Mouse (Mus musculus) hindbrain, postnatal 0 days (tissue): ENCODE measurements around the gene Alg9. TPM values are rescaled to one million over a fixed set of nuclear protein-coding genes. Genes with fewer than 3 reads are reported as not detected.

ENCODE experiments used
- ATAC-seq: fragments of 200-750 bp; cut with Nextera tagmentation; 2 replicates; pipeline ENCODE4 v1.8.0; 2017; ENCODE audit warnings: mild to moderate bottlenecking, moderate TSS enrichment, moderate library complexity
- DNase-seq: peaks from one replicate; pipeline ENCODE4 v3.0.0-alpha.2; 2015; ENCODE audit warnings: low spot score
- H3K27ac ChIP-seq: fragments of 300-500 bp; sonication (generic); 2 replicates; pipeline ENCODE4 v1.5.1; 2014; ENCODE audit warnings: mild to moderate bottlenecking
- H3K27me3 ChIP-seq: fragments of 300-500 bp; sonication (generic); 2 replicates; pipeline ENCODE4 v1.6.1; 2014; ENCODE audit warnings: low read length, mixed read lengths; ENCODE audit not compliant: insufficient read depth
- H3K36me3 ChIP-seq: fragments of 300-500 bp; sonication (generic); 2 replicates; pipeline ENCODE4 v1.6.1; 2014; ENCODE audit warnings: low read length, mixed read lengths; ENCODE audit not compliant: insufficient read depth
- H3K4me1 ChIP-seq: fragments of 300-500 bp; sonication (generic); 2 replicates; pipeline ENCODE4 v1.6.1; 2014; ENCODE audit warnings: antibody characterized with exemption, low read length, mixed read lengths; ENCODE audit not compliant: insufficient read depth
- H3K4me2 ChIP-seq: fragments of 300-500 bp; sonication (generic); 2 replicates; pipeline ENCODE4 v1.6.1; 2014; ENCODE audit warnings: low read depth, mild to moderate bottlenecking, low read length, moderate library complexity, mixed read lengths
- H3K4me3 ChIP-seq: fragments of 300-500 bp; sonication (generic); 2 replicates; pipeline ENCODE4 v1.5.1; 2014; ENCODE audit warnings: low read length
- H3K9ac ChIP-seq: fragments of 300-500 bp; sonication (generic); replicated peaks from 2 replicates; pipeline ENCODE4 v1.6.1; 2014; ENCODE audit warnings: mild to moderate bottlenecking, low read length, moderate library complexity, mixed read lengths
- H3K9me3 ChIP-seq: fragments of 300-500 bp; sonication (generic); 2 replicates; pipeline ENCODE4 v1.6.1; 2016; ENCODE audit warnings: low read length, mixed read lengths
- CTCF ChIP-seq: IDR thresholded peaks from 2 replicates; pipeline ENCODE4 v1.5.1; 2016; ENCODE audit warnings: antibody characterized with exemption, control low read depth, low read depth
- WGBS: fragments of 180-500 bp; shearing (Covaris S2); extraction: QIAGEN DNeasy Blood & Tissue Kit; methylation state at CpG from one replicate; pipeline ENCODE4 v1.1.7; 2014; 5-methylcytosine and 5-hydroxymethylcytosine counted together
- polyA plus RNA-seq: library from polyadenylated mRNA; unstranded; fragments of >200 nt; fragmentation: Nextera tagmentation; extraction: Ambion mirVana; gene quantifications from 2 replicates; pipeline ENCODE4 v1.2.1, GENCODE M21; 2015
- total RNA-seq: library from RNA; depleted of rRNA; stranded (reverse); fragments of >200 nt; gene quantifications from 2 replicates; pipeline ENCODE4 v1.2.3, GENCODE M21; 2014; rRNA removed

The Alg9 gene
- 92.7 and 94.0 TPM in 2 replicates for total RNA-seq
- polyA plus RNA-seq, result 46.4 and 49.9 TPM in 2 replicates

DNA sequence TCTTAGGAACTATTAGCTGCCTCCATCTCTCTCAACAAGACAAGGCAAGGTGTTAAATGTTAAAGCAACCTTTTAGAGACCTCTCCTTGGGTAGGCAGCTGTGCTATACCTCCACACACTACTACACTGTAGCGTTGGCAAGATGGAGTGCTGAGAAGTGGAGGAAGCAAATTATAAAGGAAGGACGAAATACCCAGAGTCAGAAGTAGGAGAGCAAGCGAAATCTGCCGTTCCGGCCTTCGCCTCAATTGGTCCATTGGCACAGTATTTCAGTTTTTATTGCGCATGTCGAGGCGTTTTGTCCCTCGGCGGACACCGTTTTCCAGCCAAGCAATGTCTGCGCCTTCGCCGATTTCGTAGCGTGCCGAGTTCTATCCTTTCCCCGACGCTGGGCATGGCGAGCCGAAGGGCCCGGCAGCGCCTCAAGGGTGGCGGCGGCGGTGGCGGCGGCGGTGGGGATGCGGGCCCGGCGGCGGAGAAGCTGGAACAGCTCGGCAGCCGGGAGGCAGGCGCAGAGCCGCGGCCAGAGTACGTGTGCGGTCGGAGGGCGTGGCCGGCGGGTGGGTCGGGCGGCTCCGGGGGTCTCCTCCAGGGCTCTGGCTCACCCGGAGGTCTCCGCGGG lies at the start of gene Alg9, which contains the start of gene 1110032A03Rik:
Alg9 (plus strand) TSS at position 29 of the 622 bp plus-strand sequence.
1110032A03Rik (minus strand) TSS at position 530 of the 622 bp plus-strand sequence.
- no peak for TF ChIP-seq CTCF
- Histone ChIP-seq H3K27me3 (no peaks in the 10 kb centered on the region), H3K36me3 (peaks cover 18% of the 10 kb centered on the region; the same call in 1 of the 2 replicates), H3K4me3 (peak within 1 kb of the TSS; percentile 87), H3K4me1 (peaks cover 5% of the 10 kb centered on the region; the same call in 1 of the 2 replicates), H3K9me3 (no peaks in the 10 kb centered on the region), H3K27ac (peak within 1 kb of the TSS; percentile 91), H3K4me2 (peak within 1 kb of the TSS; percentile 89), H3K9ac (peak within 1 kb of the TSS; percentile 90)
- ATAC-seq (peak; percentile 81), DNase-seq (peak; percentile 91)
- 1% methylated on average over 49 of the region's 51 CpGs for WGBS

DNA sequence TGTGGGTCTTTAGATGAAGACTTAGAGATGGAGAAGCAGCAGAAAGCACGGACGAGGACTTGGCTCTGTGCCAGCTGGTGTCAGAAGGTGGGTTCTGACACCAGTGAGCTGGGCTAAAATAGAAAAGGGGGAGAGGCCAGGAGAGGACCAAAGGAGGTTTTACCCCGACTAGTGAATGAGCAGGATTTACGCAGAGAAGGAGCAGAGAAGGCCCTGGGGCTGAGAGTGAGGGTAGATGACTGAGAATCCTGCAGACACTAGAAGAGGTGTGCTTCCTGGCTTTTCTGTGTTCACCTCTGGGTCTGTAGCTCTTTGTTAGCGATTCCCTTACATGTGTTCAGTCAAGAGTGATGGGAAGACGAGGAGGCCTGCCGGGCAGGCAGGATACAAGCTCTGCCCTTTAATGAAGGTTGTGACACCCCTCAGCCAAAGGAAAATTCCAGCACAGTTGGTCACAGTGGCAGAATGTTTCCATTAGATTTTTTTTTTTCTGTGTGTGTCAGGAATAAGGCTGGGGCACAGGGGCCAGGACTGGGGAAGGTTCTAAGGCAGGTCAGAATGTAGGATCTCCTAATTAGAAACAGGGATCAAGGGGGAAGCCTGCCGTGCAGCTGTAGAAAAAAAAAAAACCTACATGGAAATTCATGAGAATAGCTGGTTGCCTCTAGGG lies 48.8 kb upstream of the Alg9 start:
- Histone ChIP-seq H3K4me3 (peak overlapping the region; percentile 57), H3K4me2 (peak overlapping the region; percentile 92), H3K4me1 (peaks cover 22% of the 10 kb centered on the region), H3K9me3 (no peaks in the 10 kb centered on the region), H3K9ac (no peak overlapping the region), H3K36me3 (no peaks in the 10 kb centered on the region), H3K27ac (peak overlapping the region; percentile 36; the same call in 1 of the 2 replicates), H3K27me3 (no peaks in the 10 kb centered on the region)
- TF ChIP-seq CTCF, result no peak
- DNase-seq, result peak; percentile 36
- 25% methylated on average over 8 of the region's 8 CpGs for WGBS
- no peak for ATAC-seq

DNA sequence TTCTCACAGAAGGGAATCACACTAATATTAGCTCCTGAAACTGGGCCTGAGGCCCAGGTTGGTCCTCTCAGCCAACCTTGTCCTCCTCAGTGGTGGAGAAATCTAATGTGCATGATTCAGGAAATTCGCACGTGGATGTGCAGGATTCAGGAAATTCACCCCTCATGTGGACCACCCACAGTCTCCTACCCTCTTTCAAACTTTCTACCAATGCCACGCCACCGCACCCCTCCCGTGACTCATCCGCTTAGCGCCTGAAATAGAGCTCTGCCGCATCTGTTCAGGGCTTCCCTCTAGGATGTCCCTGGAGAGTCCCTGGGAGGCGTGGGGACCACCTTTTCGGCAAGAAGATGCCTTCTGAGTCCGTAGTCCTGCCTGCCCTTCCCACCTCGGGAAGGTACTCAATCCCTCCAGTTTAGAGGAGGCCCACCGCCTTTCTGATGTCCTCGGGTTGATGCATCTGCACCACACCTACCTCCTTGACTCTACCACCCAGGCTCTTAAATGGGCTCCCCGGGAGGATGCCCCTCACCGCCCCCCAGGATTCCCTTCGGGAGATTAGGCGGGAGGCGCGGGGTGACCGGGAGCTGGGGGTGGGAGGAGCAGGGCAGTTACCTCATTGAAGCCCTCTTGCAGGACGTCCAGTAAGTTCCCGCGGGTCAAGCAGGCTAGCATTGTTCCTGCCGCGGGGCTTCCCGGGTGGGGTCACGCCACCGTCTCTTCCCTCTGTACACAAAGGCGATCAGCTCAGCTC lies 47.5 kb upstream of the Alg9 start:
- H3K27ac ChIP-seq, result peak overlapping the region; percentile 81
- H3K36me3 ChIP-seq, result no peaks in the 10 kb centered on the region
- H3K4me3 ChIP-seq, result peak overlapping the region; percentile 57
- TF ChIP-seq CTCF, result no peak
- 1% methylated on average over 30 of the region's 30 CpGs for WGBS
- H3K4me2 ChIP-seq, result peak overlapping the region; percentile 92
- DNase-seq (peak; percentile 48), ATAC-seq (no peak)
- H3K9ac ChIP-seq, result peak overlapping the region; percentile 63
- peaks cover 17% of the 10 kb centered on the region for H3K4me1 ChIP-seq
- H3K27me3 ChIP-seq, result no peaks in the 10 kb centered on the region
- no peaks in the 10 kb centered on the region for H3K9me3 ChIP-seq

DNA sequence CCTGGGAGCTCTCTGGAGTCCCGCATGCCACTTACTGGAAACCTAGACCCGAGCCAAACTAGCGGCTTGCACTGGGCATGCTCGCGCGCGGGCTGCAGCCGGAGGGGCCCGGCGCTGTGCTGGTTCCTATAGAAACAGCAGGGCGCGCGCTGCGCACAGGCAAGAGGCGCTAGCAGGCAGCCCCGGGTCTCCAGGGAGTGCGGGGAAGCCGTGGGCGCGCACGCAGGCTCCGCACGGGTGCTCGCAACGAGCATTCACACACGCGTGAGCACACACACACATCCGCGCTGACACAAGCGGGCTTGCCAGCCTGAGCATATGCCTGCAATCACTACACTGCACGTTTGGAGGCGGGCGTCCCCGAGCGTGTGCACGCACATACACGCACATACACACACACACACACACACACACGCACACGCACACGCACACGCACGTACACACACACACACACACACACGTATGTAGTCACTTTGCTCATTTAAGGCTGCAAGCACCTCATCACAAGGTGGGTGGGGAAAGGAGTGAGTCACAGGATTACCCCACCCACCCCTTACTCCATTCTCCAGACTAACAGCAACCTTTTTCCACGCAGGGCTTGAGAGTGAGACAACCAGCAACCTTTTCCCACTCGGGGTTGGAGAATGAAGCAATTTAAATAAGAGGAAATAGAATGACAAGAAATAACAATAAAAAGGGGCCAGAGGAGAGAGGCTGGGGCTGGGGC lies 46.7 kb upstream of the Alg9 start:
- Histone ChIP-seq H3K4me1 (peaks cover 13% of the 10 kb centered on the region), H3K9me3 (no peaks in the 10 kb centered on the region), H3K27me3 (no peaks in the 10 kb centered on the region), H3K4me2 (peak overlapping the region; percentile 92), H3K36me3 (no peaks in the 10 kb centered on the region), H3K27ac (peak overlapping the region; percentile 81), H3K9ac (peak overlapping the region; percentile 63), H3K4me3 (peak overlapping the region; percentile 57)
- ATAC-seq (peak; percentile 96), DNase-seq (peak; percentile 98)
- under 1% methylated on average over 44 of the region's 45 CpGs for WGBS
- TF ChIP-seq CTCF, result peak; percentile 42; the same call in 1 of the 2 replicates

DNA sequence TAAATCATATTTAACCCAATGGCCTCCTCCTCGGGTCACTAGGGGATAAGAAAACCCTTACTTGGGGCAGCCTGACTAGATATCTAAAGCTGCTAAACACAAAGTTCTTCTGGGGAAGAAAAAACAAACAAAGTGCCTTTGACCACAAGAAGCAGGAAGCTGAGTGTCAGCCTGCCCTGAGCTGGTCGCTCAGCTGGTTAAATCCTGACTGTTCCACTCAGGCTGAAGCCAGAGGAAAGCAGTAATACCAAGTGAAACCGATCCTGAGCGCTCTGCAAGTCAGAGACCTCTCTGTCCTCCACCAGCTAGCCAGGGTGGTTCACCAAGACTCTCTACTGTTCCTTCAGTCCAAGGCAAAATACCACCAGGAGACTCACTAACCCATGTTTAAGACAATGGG lies 45.2 kb upstream of the Alg9 start:
- Histone ChIP-seq H3K36me3 (no peaks in the 10 kb centered on the region), H3K9ac (no peak overlapping the region), H3K27ac (peak overlapping the region; percentile 9; the same call in 1 of the 2 replicates), H3K4me2 (no peak overlapping the region), H3K4me3 (no peak overlapping the region), H3K27me3 (no peaks in the 10 kb centered on the region), H3K4me1 (peaks cover 6% of the 10 kb centered on the region), H3K9me3 (no peaks in the 10 kb centered on the region)
- WGBS, result 69% methylated on average over 4 of the region's 4 CpGs
- DNase-seq, result no peak
- no peak for TF ChIP-seq CTCF
- no peak for ATAC-seq

DNA sequence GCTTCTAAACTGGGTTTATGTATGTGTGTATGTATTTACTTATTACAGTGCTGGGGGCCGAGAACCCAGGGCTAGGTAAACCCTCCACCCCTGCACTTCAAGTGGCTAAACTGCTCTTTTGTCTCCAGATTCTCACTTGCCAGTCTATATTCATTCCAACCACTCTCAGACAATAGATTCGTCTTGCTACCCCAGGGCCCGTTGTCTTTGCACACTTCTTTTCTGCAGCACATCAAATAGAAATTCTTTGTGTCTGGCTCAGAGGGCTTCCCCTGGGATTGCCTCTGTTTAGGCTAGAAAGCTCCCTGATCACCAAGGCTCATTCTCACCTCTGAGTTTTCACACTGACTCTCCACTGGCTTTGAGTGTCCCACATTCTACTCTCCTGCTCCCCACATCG lies 42.3 kb upstream of the Alg9 start:
- no peak for TF ChIP-seq CTCF
- no peaks in the 10 kb centered on the region for H3K36me3 ChIP-seq
- H3K9ac ChIP-seq, result no peak overlapping the region
- WGBS, result 12% methylated on average over 4 of the region's 4 CpGs
- no peak overlapping the region for H3K27ac ChIP-seq
- no peak overlapping the region for H3K4me3 ChIP-seq
- ATAC-seq, result no peak
- no peaks in the 10 kb centered on the region for H3K4me1 ChIP-seq
- no peak for DNase-seq
- H3K27me3 ChIP-seq, result no peaks in the 10 kb centered on the region
- H3K4me2 ChIP-seq, result no peak overlapping the region
- H3K9me3 ChIP-seq, result no peaks in the 10 kb centered on the region
